Comparison of ENCODE assay signal across 9 mouse cellular contexts in the genomic region with DNA sequence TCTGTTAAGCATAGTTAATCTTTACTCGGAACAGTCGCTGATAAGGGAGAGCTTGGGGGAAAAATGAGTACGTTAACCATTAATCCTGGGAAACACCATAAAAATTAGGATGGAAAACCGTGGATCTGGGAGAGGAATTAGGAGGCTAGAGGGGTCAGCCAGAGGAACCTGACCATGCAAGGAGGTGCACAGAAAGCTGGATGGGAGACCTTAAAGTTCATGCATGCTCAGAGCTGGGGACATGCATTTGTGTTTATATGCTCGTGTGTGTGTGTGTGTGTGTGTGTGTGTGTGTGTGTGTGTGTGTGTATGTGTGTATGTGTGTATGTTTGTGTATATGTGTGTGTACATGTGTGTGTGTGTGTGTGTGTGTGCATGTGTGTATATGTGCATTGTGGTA.
DNase-seq lines count a peak whose midpoint lies in the region; ATAC-seq lines count a peak whose summit lies in the region.
"Had no signal": no experiment of that assay in that cellular context is flagged by ENCODE, and none has a peak within 500 bp of the region (broad histone marks: within the 10 kb centered on the region; RNA-seq: fewer than 3 reads in every experiment).

No protein-coding gene starts in this region.

- no peaks in the 10 kb centered on the region for H3K9me3 ChIP-seq in heart, embryonic 11.5 days (replicated peaks; ENCODE audit: control insufficient read depth, low read length)
- no peaks in the 10 kb centered on the region for H3K9me3 ChIP-seq in limb, embryonic 12.5 days
- no peaks in the 10 kb centered on the region for H3K9me3 ChIP-seq in limb, embryonic 10.5 days (replicated peaks)
- no peaks in the 10 kb centered on the region for H3K9me3 ChIP-seq in intestine, embryonic 14.5 days (ENCODE audit: control insufficient read depth, low read length)
- no peaks in the 10 kb centered on the region for H3K9me3 ChIP-seq in midbrain, embryonic 16.5 days (replicated peaks; ENCODE audit: control insufficient read depth, low read length, poor library complexity, severe bottlenecking)

- H3K9ac ChIP-seq in heart, embryonic 11.5 days (ENCODE audit: low read depth, low read length), result no peak overlapping the region
- no peak overlapping the region for H3K9ac ChIP-seq in limb, embryonic 12.5 days (replicated peaks)
- 0 out of 2 replicates have a peak overlapping the region, but pooled peaks have one; percentile 2 for H3K9ac ChIP-seq in intestine, embryonic 14.5 days (ENCODE audit: low read length)
- no peak overlapping the region for H3K9ac ChIP-seq in midbrain, embryonic 16.5 days (ENCODE audit: low read depth, low read length)

- no peak overlapping the region for H3K4me2 ChIP-seq in heart, embryonic 11.5 days
- no peak overlapping the region for H3K4me2 ChIP-seq in limb, embryonic 12.5 days
- no peak overlapping the region for H3K4me2 ChIP-seq in intestine, embryonic 14.5 days (ENCODE audit: low read length)
- H3K4me2 ChIP-seq in midbrain, embryonic 16.5 days (ENCODE audit: low read length), result no peak overlapping the region

- peaks cover 21% of the 10 kb centered on the region for H3K4me1 ChIP-seq in heart, embryonic 11.5 days (ENCODE audit: control insufficient read depth, insufficient read depth, low read length)
- H3K4me1 ChIP-seq in limb, embryonic 12.5 days (replicated peaks), result peaks cover 51% of the 10 kb centered on the region
- H3K4me1 ChIP-seq in limb, embryonic 10.5 days, result peaks cover 42% of the 10 kb centered on the region
- peaks cover 41% of the 10 kb centered on the region for H3K4me1 ChIP-seq in intestine, embryonic 14.5 days (replicated peaks; ENCODE audit: control insufficient read depth, insufficient read depth, low read length)
- H3K4me1 ChIP-seq in midbrain, embryonic 16.5 days (ENCODE audit: control insufficient read depth, insufficient read depth, low read length), result peaks cover 31% of the 10 kb centered on the region

- no peaks in the 10 kb centered on the region for H3K27me3 ChIP-seq in heart, embryonic 11.5 days (ENCODE audit: control insufficient read depth, insufficient read depth, low read length)
- no peaks in the 10 kb centered on the region for H3K27me3 ChIP-seq in limb, embryonic 12.5 days
- H3K27me3 ChIP-seq in limb, embryonic 10.5 days (ENCODE audit: low read depth, poor library complexity, severe bottlenecking), result no peaks in the 10 kb centered on the region
- no peaks in the 10 kb centered on the region for H3K27me3 ChIP-seq in intestine, embryonic 14.5 days (replicated peaks; ENCODE audit: control insufficient read depth, insufficient read depth, low read length)
- no peaks in the 10 kb centered on the region for H3K27me3 ChIP-seq in midbrain, embryonic 16.5 days (ENCODE audit: control insufficient read depth, insufficient read depth, low read depth, low read length)

- 58% methylated on average over 5 of the region's 5 CpGs for WGBS in heart, embryonic 11.5 days (ENCODE audit: insufficient replicate concordance)
- WGBS in limb, embryonic 12.5 days, result 45% methylated on average over 5 of the region's 5 CpGs
- 61% methylated on average over 5 of the region's 5 CpGs for WGBS in limb, embryonic 10.5 days
- WGBS in intestine, embryonic 14.5 days, result 36% methylated on average over 5 of the region's 5 CpGs
- 54% methylated on average over 5 of the region's 5 CpGs for WGBS in midbrain, embryonic 16.5 days

- peak overlapping the region; percentile 79 for H3K27ac ChIP-seq in heart, embryonic 11.5 days (ENCODE audit: low read depth, low read length)
- peak overlapping the region; percentile 89; the same call in 1 of the 2 replicates for H3K27ac ChIP-seq in limb, embryonic 12.5 days
- no peak overlapping the region; the same call in 1 of the 2 replicates for H3K27ac ChIP-seq in limb, embryonic 10.5 days
- peak overlapping the region; percentile 93 for H3K27ac ChIP-seq in intestine, embryonic 14.5 days (ENCODE audit: low read depth)
- peak overlapping the region; percentile 78 for H3K27ac ChIP-seq in midbrain, embryonic 16.5 days (ENCODE audit: low read length)

- no peaks in the 10 kb centered on the region for H3K36me3 ChIP-seq in heart, embryonic 11.5 days (ENCODE audit: control insufficient read depth, insufficient read depth, low read length)
- no peaks in the 10 kb centered on the region for H3K36me3 ChIP-seq in limb, embryonic 12.5 days
- H3K36me3 ChIP-seq in limb, embryonic 10.5 days, result no peaks in the 10 kb centered on the region
- H3K36me3 ChIP-seq in intestine, embryonic 14.5 days (ENCODE audit: control insufficient read depth, insufficient read depth, low read length), result no peaks in the 10 kb centered on the region
- no peaks in the 10 kb centered on the region for H3K36me3 ChIP-seq in midbrain, embryonic 16.5 days (ENCODE audit: control insufficient read depth, insufficient read depth, low read length)

- intact Hi-C loops in heart, postnatal 36 days (cut with DNase I), result loop anchor here (5.0 kb wide), 1 partner anchor 50 kb away; no protein-coding TSS in a partner anchor

- ATAC-seq in heart, embryonic 11.5 days (replicated peaks; ENCODE audit: insufficient number of reproducible peaks, low FRiP score, low TSS enrichment), result no peak
- no peak for ATAC-seq in limb, embryonic 12.5 days (ENCODE audit: insufficient number of reproducible peaks, insufficient read depth, low FRiP score, low TSS enrichment, low read depth)
- no peak; the same call in 1 of the 2 replicates for ATAC-seq in intestine, embryonic 14.5 days (replicated peaks; ENCODE audit: low FRiP score, low TSS enrichment, low read depth)
- no peak for ATAC-seq in midbrain, embryonic 16.5 days

- DNase-seq in heart, postnatal 36 days, result no peak
- DNase-seq in limb, embryonic 10.5 days (ENCODE audit: low spot score), result no peak
- no peak for DNase-seq in intestine, embryonic 14.5 days (ENCODE audit: low spot score)
- DNase-seq in spleen, postnatal 4 days (ENCODE audit: low spot score in 2 of 2), result no peak
- no peak for DNase-seq in right cerebral cortex, postnatal 4 days
- DNase-seq: thymus, postnatal 25 days had no signal

- no peak overlapping the region for H3K4me3 ChIP-seq in heart, embryonic 11.5 days (ENCODE audit: low read depth, low read length)
- no peak overlapping the region for H3K4me3 ChIP-seq in limb, embryonic 12.5 days (replicated peaks)
- H3K4me3 ChIP-seq in limb, embryonic 10.5 days, result no peak overlapping the region
- no peak overlapping the region for H3K4me3 ChIP-seq in intestine, embryonic 14.5 days (ENCODE audit: low read depth, low read length)
- H3K4me3 ChIP-seq in midbrain, embryonic 16.5 days (ENCODE audit: low read depth, low read length), result no peak overlapping the region
